Mouse (Mus musculus) erythroblast, embryonic 14.5 days (primary cell): Measurements from ENCODE around the gene Gli2.

Experiments
- GATA1 ChIP-seq: IDR thresholded peaks from 2 replicates; pipeline ENCODE4 v1.6.1; 2012; ENCODE audit warnings: low read length, inconsistent platforms, mixed read lengths
- TAL1 ChIP-seq: IDR thresholded peaks from 3 replicates; pipeline ENCODE4 v1.6.1; 2012; ENCODE audit warnings: low read length, inconsistent platforms, mixed read lengths

DNA sequence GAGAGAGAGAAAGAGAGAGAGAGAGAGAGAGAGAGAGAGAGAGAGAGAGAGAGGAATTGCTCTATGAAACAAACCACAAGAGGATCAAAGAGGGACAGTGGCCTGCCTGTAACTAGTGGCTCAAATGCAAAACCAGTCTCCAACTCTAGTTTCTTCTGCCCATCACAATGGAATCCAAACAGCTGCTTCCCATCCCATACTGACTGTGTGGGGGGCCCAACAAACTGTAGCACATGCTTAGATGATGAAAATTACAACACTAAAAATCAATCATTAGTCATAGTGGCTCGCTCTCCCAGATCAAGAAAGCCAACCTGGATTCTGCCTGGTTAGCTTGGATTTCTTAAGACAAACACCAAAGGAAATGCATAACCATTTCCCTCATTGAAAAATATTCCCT is 15.0 kb downstream of the Gli2 start:
- no peak for TF ChIP-seq GATA1
- TF ChIP-seq TAL1: no peak
